Mouse (Mus musculus) urinary bladder, postnatal 4 days (tissue): ENCODE measurements around the gene Cdh13.
"Not testable (repeated sequence)": the region's sequence is repeated elsewhere in the genome, so short reads cannot be mapped to it uniquely, and the experiment has no call there.

Experiments
- DNase-seq, 2 experiments: peaks; one replicate each; pipeline ENCODE4 v3.0.0; 2021 to 2022; ENCODE audit warnings: low spot score in 2 of 2

Gene Cdh13

DNA sequence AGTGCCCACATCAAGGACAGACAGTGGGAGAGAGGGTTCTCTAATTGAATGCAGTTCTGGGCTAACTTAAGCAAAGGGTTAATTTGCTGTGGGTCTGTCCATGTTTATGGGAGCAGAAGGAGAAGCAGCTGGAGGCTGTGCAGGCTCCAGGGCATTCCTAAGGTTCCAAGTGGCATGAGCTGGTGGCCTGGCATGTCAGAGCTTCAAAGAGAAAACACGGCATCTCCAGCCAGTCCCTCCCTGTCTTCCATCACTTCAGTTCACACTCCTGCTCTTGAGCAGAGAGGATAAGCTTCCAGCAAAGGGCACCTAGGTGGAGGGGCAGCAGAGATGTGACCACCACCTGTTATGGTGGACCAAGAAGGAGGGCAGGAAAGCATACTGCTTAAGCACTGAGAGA is 962.1 kb downstream of the Cdh13 start:
- DNase-seq = no peak

GRCm38 (mm10) chr8:119254358-119254757 is 970.8 kb downstream of the Cdh13 start:
- no peak for DNase-seq

GRCm38 (mm10) chr8:119258642-119259041 is 975.1 kb downstream of the Cdh13 start:
- peak in 1 of 2 experiments; percentile 22 for DNase-seq

DNA sequence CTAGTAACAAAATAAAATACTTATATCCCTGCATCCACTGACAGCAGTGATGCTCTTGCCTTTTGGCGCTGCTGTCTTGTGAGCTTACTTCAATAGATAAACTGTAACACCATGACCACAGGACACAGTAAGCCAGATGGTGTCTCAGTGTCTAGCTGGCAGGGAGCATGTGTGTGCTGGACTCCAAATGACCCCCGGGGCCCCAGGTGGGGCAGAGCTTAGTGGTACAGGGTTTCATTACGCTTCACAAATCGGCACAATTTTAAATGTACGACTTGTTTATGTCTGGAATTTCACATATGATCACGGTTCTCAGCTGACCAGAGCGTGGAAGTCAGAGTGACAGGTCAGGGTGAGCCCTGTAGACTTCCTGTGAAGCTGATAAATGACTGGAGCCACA is 980.2 kb downstream of the Cdh13 start:
- DNase-seq = no peak

GRCm38 (mm10) chr8:119266304-119266703 is 982.8 kb downstream of the Cdh13 start:
- DNase-seq = no peak

DNA sequence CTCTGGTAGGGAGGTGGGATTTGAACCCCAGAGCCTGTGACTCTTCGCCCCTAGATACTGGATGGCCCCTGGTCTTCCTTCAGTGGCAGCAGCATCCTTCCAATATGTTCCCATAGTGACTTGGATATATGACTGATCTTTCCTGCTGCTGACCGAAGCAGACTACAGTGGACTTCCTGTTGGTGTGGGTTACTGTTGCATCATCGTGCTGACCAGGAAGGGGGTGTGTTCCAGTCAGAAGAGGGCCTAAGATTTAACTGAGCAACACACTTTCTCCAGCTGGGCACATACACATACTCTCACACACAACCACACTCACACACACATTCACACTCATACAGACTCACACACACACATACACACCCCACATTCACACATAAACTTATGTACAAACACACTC is 986.0 kb downstream of the Cdh13 start:
- no peak for DNase-seq

DNA sequence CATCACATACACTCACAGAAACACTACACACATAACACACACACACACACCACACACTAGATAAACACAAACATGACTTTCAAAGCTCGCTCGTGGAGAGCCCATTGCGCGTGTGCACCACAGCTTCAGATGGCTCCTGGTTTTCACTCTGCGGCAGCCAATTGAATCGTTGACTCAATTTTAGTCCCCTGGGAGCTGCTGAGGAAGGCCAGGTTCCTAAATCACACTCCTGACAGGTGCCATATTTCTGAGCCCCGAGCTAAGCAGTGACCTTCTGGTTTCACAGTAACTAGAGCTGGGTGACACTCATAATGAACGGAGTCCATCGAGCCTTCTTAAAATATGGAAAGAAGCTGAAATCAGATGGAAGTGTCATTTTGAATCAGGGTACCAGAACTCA is 986.8 kb downstream of the Cdh13 start:
- DNase-seq = no peak

DNA sequence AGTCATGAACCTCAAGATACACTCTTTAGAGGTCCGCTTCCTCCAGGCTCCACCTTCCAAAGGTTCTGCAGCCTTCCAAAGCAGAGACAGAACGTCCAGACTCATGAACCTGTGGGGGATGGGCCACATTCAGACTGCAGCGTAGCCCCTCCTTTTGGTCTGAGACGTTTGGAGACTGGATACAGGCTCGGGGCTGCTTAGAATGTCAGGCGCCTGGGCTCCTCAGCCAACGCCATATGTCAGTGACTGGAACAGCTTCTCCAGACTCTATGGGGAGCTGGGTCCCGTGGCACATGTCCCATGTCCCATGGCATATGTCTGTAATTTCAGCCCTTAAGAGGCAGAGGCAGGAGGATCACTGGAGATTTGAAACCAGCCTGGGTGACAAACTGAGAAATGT is 989.4 kb downstream of the Cdh13 start:
- DNase-seq = no peak

- no peak for DNase-seq
Observed at GRCm38 (mm10) chr8:119275442-119275841, 991.9 kb downstream of the Cdh13 start.

DNA sequence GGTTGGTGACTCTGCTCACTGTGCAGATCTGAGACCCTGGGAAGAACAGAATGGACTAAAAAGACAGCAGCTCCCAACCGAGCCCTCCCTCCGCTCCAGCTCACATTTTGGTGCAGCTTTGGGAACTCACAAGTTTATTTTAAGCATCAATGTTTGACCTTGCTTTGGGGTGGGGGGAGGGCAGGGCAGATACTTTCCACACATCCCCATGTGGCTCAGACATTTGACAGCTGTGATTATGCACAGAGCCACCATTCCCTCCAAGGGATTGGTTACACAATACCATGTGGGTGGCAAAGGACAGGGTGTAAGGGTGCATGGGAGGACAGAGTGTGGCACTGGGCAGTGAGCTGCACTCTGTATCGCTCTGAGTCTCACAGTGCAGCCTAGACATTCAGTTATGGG is 993.5 kb downstream of the Cdh13 start:
- no peak for DNase-seq

- DNase-seq = no peak
Observed at GRCm38 (mm10) chr8:119281761-119282160, 998.2 kb downstream of the Cdh13 start.

DNA sequence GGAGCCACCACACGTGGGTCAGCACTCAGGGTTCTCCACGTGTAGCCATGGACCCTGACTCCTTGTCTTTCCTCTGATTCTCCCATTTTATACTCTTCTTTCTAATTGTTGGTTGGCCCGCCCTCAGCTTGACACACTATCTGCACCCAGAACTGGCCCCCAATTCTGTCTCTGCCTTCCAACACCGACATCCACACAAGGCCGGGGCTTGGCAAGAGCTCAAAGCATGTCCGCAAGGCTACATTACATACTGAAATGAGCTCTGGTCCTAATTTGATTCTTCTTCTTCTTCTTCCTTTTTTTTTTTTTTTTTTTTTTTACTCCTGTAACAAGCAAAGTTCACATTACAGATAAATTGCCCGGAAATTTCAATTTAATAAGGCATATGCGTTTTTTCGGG is 1001.0 kb downstream of the Cdh13 start:
- DNase-seq = no peak

DNA sequence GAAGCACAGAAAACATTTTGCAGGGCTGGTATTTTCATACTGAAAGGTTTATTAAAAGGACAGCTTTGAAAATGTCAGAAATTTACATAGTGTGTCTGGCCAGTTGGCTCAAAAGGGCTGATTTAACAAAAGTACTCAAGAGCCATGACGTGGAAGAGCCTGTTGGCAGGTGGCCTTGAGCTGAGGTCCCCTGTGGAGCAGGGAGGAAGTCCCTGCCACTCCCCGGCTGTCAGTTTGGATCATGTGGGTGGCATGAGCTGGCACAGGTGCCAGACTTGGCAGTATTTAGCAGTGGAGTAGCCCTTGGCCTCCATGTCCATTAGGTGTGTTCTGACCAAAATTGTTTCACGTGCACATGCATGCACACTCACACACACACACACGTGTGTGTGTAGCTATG is 1001.4 kb downstream of the Cdh13 start:
- DNase-seq = no peak

DNA sequence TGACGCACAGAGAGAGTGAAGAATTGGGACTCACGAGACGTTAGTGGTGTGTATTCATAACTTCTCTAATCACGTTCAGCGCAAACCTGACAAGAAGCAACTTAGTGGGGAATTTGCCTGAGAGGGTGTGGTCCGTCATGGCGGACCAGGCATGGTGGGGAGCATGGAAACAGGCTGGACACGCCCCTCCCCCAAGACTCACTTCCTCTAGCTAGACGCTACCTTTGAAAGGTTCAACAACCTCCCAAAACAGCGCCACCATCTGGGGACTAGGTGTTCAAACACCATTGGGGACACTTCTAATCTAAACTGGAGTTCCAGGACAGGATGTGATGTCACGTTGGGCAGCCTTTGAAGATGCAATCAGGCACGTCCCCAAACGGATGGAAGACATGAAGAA is 1011.9 kb downstream of the Cdh13 start:
- no peak for DNase-seq

DNA sequence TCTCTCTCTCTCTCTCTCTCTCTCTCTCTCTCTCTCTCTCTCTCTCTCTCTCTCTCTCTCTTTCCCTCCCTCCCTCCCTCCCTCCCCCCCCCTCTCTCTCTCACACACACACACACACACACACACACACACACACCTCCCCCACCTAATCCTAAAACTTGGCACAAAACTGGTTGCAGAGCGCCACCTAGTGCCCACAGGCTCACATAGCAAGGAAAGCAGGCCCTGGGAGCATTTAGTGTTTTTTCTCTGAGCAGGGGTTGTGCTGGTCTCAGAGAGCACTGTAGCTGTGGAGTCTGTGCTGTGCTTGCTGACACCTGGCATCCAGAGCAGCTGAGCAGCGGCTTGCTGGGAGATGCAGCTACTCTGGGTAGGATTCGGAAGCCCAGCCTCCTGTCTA is 1014.2 kb downstream of the Cdh13 start:
- not testable (repeated sequence) for DNase-seq

DNA sequence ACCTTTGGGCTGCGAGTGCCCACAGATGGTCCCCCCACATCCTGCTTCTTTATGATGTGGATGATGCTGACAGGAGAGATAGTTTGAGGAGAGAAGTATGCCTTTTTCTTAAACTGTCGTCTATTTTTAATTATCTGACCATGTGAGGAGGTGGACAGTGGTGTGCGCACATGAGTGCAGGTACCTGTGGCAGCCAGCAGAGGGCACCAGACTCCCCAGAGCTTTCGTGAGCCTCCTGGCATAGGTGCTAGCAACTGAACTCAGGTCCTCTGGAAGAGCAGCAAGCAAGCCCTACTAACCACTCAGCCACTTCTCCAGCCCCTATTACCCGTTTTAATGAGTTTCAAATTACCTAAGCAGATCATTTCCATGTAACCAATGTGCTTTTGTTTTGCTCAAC is 1016.8 kb downstream of the Cdh13 start:
- DNase-seq = no peak

GRCm38 (mm10) chr8:119304196-119304595 is 1020.7 kb downstream of the Cdh13 start:
- no peak for DNase-seq

DNA sequence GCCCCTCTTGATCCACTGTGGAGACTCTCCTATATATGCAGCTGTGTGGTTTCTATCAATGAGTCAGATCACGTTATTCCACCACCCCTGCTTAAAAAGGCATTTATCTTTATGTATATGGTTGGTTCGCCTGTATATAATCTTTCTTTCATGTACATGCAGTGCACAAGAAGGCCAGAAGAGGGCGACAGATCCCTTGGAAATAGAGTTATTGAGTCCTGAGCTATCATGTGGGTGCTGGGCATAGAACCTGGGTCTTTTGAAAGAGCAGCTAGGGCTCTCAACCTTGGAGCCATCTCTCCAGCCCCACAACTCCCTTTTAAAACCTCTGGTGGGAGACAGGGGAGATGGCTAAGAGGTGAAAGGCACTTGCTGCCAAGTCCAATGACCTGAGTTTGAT is 1027.9 kb downstream of the Cdh13 start:
- DNase-seq = no peak

- no peak for DNase-seq
Observed at GRCm38 (mm10) chr8:119323215-119323614, 1039.7 kb downstream of the Cdh13 start.

DNA sequence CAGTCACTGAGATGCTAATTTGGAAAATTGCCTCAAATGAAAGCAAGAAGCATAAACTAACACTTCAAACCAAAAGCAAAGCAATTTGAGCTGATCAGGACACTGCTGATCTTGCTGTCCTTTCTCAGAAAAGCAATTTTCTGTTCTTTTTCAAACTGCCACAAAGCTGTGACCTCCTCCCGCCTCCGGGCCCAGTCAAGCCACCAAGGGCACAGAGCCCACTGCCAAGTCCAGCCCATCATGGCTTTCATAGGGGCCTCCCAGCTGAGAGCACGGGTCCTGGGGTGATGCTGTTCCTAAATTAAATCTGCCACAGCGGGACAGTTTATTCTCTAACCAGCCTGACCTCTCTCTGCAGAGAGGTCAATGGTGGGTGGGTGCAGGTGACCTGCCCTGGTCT is 1056.0 kb downstream of the Cdh13 start:
- DNase-seq = no peak

GRCm38 (mm10) chr8:119343606-119344005 is 1060.1 kb downstream of the Cdh13 start:
- no peak for DNase-seq

GRCm38 (mm10) chr8:119344190-119344856 is 1060.8 kb downstream of the Cdh13 start, which contains the start of gene Hsbp1:
Gene Hsbp1 (plus strand): TSS chr8:119344488.
- peak; percentile 91 to 96 for DNase-seq

DNA sequence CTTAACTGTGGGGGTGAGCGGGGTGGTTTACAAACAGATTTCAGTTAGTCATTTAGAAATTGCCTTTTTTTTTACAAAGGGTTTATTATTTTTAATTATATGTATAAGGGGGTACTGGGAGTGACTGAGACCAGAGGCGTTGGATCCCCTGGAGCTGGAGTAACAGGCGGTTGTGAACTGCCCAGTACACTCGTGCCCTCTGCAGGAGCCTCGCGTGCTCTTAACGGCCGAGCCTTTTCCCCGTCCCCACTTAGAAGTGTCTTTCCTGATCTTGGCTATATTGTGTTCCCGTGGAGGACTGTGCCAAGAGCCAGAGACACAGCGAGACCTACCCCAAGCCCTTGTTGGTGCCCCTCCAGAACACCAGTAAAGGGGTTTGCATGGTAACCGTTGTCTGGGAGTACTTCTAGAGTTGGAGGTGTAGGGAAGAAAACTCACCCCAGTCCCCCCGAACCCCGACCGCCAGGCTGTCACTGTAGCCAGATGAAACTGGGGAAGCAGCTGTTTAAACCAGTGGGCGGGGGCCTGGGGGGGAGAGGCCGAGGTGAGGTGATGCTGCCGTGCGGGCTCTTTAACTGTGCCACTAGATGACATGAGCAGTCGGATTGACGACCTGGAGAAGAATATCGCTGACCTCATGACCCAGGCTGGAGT is 1061.6 kb downstream of the Cdh13 start:
- no peak for DNase-seq

DNA sequence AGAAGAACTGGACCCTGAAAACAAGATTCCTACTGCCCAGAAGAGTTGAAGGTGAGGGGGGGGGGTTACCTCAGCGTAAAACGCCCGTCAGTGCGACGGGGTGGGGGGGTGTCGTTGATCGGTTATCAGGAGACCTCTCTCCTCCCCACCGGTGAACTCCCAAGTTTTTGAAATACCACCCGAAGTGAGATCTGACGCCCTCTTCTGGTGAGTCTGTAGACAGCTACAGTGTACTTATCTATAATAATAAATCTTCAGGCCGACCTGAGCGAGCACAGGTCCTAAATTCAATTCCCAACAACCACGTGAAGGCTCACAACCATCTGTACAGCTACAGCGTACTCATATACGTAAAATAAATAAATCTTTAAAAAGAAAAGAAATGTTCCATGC is 1062.1 kb downstream of the Cdh13 start:
- no peak for DNase-seq
